Mouse (Mus musculus) ES-E14 (cell line): ENCODE results near the gene Oxct1.

Experiments used
- CHD2 ChIP-seq: IDR thresholded peaks from 2 replicates; pipeline ENCODE4 v1.6.1; 2014; ENCODE audit warnings: mild to moderate bottlenecking, low read depth, low read length, inconsistent platforms
- HCFC1 ChIP-seq: IDR thresholded peaks from 2 replicates; pipeline ENCODE4 v1.6.1; 2012; ENCODE audit warnings: low read length, inconsistent platforms, borderline replicate concordance; ENCODE audit not compliant: insufficient read depth
- ZNF384 ChIP-seq: IDR thresholded peaks from 2 replicates; pipeline ENCODE4 v1.6.1; 2012; ENCODE audit warnings: low read depth, low read length, inconsistent platforms

- TF ChIP-seq CHD2 (no peak), HCFC1 (no peak), ZNF384 (no peak)
Measured at GRCm38 (mm10) chr15:4063574-4063973, 37.4 kb downstream of the Oxct1 start.
